Mouse (Mus musculus): Measurements from ENCODE around the gene Ildr2.

Ildr2 gene

GRCm38 (mm10) chr1:166283451-166283850 lies 29.5 kb downstream of the Ildr2 start:
- no peak for DNase-seq (ENCODE audit: low read depth)

GRCm38 (mm10) chr1:166284390-166284789 lies 30.5 kb downstream of the Ildr2 start:
- no peak for DNase-seq (ENCODE audit: low read depth)

GRCm38 (mm10) chr1:166286231-166286630 lies 32.3 kb downstream of the Ildr2 start:
- DNase-seq (ENCODE audit: low read depth) = no peak

GRCm38 (mm10) chr1:166290562-166290961 lies 36.6 kb downstream of the Ildr2 start:
- DNase-seq (ENCODE audit: low read depth) = no peak

- no peak for DNase-seq (ENCODE audit: low read depth)
These were observed 39.1 kb downstream of the Ildr2 start for GRCm38 (mm10) chr1:166293086-166293485.

- no peak for DNase-seq (ENCODE audit: low read depth)
These were observed 41.6 kb downstream of the Ildr2 start for GRCm38 (mm10) chr1:166295548-166295947.

- DNase-seq (ENCODE audit: low read depth) = no peak
These were observed 42.4 kb downstream of the Ildr2 start for GRCm38 (mm10) chr1:166296371-166296770.

- DNase-seq (ENCODE audit: low read depth) = no peak
These were observed 43.0 kb downstream of the Ildr2 start for GRCm38 (mm10) chr1:166296971-166297370.

GRCm38 (mm10) chr1:166297499-166298111 lies 43.7 kb downstream of the Ildr2 start:
- DNase-seq (ENCODE audit: low read depth) = no peak

- no peak for DNase-seq (ENCODE audit: low read depth)
These were observed 44.9 kb downstream of the Ildr2 start for GRCm38 (mm10) chr1:166298884-166299283.

GRCm38 (mm10) chr1:166299821-166300220 lies 45.9 kb downstream of the Ildr2 start:
- no peak for DNase-seq (ENCODE audit: low read depth)

- DNase-seq (ENCODE audit: low read depth) = no peak
These were observed 46.6 kb downstream of the Ildr2 start for GRCm38 (mm10) chr1:166300526-166300925.

- no peak for DNase-seq (ENCODE audit: low read depth)
These were observed 50.7 kb downstream of the Ildr2 start for GRCm38 (mm10) chr1:166304352-166305240.

- no peak for DNase-seq (ENCODE audit: low read depth)
These were observed 54.5 kb downstream of the Ildr2 start for GRCm38 (mm10) chr1:166308471-166308850.

- no peak for DNase-seq (ENCODE audit: low read depth)
These were observed 55.1 kb downstream of the Ildr2 start for GRCm38 (mm10) chr1:166308851-166309715.

GRCm38 (mm10) chr1:166311151-166311550 lies 57.2 kb downstream of the Ildr2 start:
- DNase-seq (ENCODE audit: low read depth) = no peak

- DNase-seq (ENCODE audit: low read depth) = no peak
These were observed 59.7 kb downstream of the Ildr2 start for GRCm38 (mm10) chr1:166313637-166314036.

- DNase-seq (ENCODE audit: low read depth) = no peak
These were observed 61.8 kb downstream of the Ildr2 start for GRCm38 (mm10) chr1:166315706-166316105.

GRCm38 (mm10) chr1:166319132-166319698 lies 65.3 kb downstream of the Ildr2 start:
- peak; percentile 10 for DNase-seq (ENCODE audit: low read depth)

- DNase-seq (ENCODE audit: low read depth) = no peak
These were observed 72.5 kb downstream of the Ildr2 start for GRCm38 (mm10) chr1:166326421-166326820.

GRCm38 (mm10) chr1:166330752-166331151 lies 76.8 kb downstream of the Ildr2 start:
- DNase-seq (ENCODE audit: low read depth) = no peak

GRCm38 (mm10) chr1:166339110-166339509 lies 85.2 kb downstream of the Ildr2 start:
- DNase-seq (ENCODE audit: low read depth) = no peak
